Mouse (Mus musculus): ENCODE results near the gene Snx32. TPM values are rescaled to one million over a fixed set of nuclear protein-coding genes. Genes with fewer than 3 reads are reported as not detected.

The Snx32 gene
- polyA plus RNA-seq, 1 experiment = 1.3 TPM

- Histone ChIP-seq H3K36me3 (ENCODE audit: control insufficient read depth) (peaks cover 7% of the 10 kb centered on the region), H3K9me3 (ENCODE audit: control insufficient read depth, low read length) (no peaks in the 10 kb centered on the region), H3K4me1 (ENCODE audit: control insufficient read depth) (peaks cover 65% of the 10 kb centered on the region), H3K4me3 (replicated peaks) (peak overlapping the region; percentile 76), H3K27me3 (ENCODE audit: control insufficient read depth) (peaks cover 10% of the 10 kb centered on the region)
- no peak for TF ChIP-seq TAL1 (IDR thresholded peaks at IDR 0.05; ENCODE audit: low read length)
- no peak for TF ChIP-seq GATA1 (IDR thresholded peaks at IDR 0.05; ENCODE audit: low read length)
These were observed 53.2 kb downstream of the Snx32 start for GRCm38 (mm10) chr19:5456922-5457745.

GRCm38 (mm10) chr19:5456241-5456921 is 54.0 kb downstream of the Snx32 start:
- Histone ChIP-seq H3K4me3 (replicated peaks) (peak overlapping the region; percentile 76), H3K36me3 (ENCODE audit: control insufficient read depth) (peaks cover 7% of the 10 kb centered on the region), H3K27me3 (ENCODE audit: control insufficient read depth) (peaks cover 10% of the 10 kb centered on the region), H3K9me3 (ENCODE audit: control insufficient read depth, low read length) (no peaks in the 10 kb centered on the region), H3K4me1 (ENCODE audit: control insufficient read depth) (peaks cover 62% of the 10 kb centered on the region)
- TF ChIP-seq GATA1 (IDR thresholded peaks at IDR 0.05; ENCODE audit: low read length) (no peak), TAL1 (IDR thresholded peaks at IDR 0.05; ENCODE audit: low read length) (no peak)

GRCm38 (mm10) chr19:5455568-5455967 is 54.8 kb downstream of the Snx32 start:
- no peak overlapping the region for H3K4me3 ChIP-seq (replicated peaks)
- H3K36me3 ChIP-seq (ENCODE audit: control insufficient read depth) = peaks cover 7% of the 10 kb centered on the region
- H3K27me3 ChIP-seq (ENCODE audit: control insufficient read depth) = peaks cover 15% of the 10 kb centered on the region
- no peaks in the 10 kb centered on the region for H3K9me3 ChIP-seq (ENCODE audit: control insufficient read depth, low read length)
- peaks cover 54% of the 10 kb centered on the region for H3K4me1 ChIP-seq (ENCODE audit: control insufficient read depth)
- TF ChIP-seq TAL1 (IDR thresholded peaks at IDR 0.05; ENCODE audit: low read length) (no peak), GATA1 (IDR thresholded peaks at IDR 0.05; ENCODE audit: low read length) (no peak)

- H3K9me3 ChIP-seq (ENCODE audit: control insufficient read depth, low read length) = no peaks in the 10 kb centered on the region
- TF ChIP-seq GATA1 (IDR thresholded peaks at IDR 0.05; ENCODE audit: low read length) = no peak
- no peak for TF ChIP-seq TAL1 (IDR thresholded peaks at IDR 0.05; ENCODE audit: low read length)
- peaks cover 7% of the 10 kb centered on the region for H3K36me3 ChIP-seq (ENCODE audit: control insufficient read depth)
- peaks cover 20% of the 10 kb centered on the region for H3K27me3 ChIP-seq (ENCODE audit: control insufficient read depth)
- no peak overlapping the region for H3K4me3 ChIP-seq (replicated peaks)
- peaks cover 50% of the 10 kb centered on the region for H3K4me1 ChIP-seq (ENCODE audit: control insufficient read depth)
These were observed 55.3 kb downstream of the Snx32 start for GRCm38 (mm10) chr19:5455037-5455436.

GRCm38 (mm10) chr19:5451766-5452165 is 58.6 kb downstream of the Snx32 start:
- Histone ChIP-seq H3K36me3 (ENCODE audit: control insufficient read depth) (peaks cover 7% of the 10 kb centered on the region), H3K4me1 (ENCODE audit: control insufficient read depth) (peaks cover 42% of the 10 kb centered on the region), H3K27me3 (ENCODE audit: control insufficient read depth) (peaks cover 50% of the 10 kb centered on the region), H3K4me3 (replicated peaks) (no peak overlapping the region), H3K9me3 (ENCODE audit: control insufficient read depth, low read length) (peaks cover 9% of the 10 kb centered on the region)
- TF ChIP-seq TAL1 (IDR thresholded peaks at IDR 0.05; ENCODE audit: low read length) (no peak), GATA1 (IDR thresholded peaks at IDR 0.05; ENCODE audit: low read length) (no peak)

- no peak overlapping the region for H3K4me3 ChIP-seq (replicated peaks)
- no peak for TF ChIP-seq TAL1 (IDR thresholded peaks at IDR 0.05; ENCODE audit: low read length)
- no peak for TF ChIP-seq GATA1 (IDR thresholded peaks at IDR 0.05; ENCODE audit: low read length)
- peaks cover 9% of the 10 kb centered on the region for H3K9me3 ChIP-seq (ENCODE audit: control insufficient read depth, low read length)
- peaks cover 64% of the 10 kb centered on the region for H3K27me3 ChIP-seq (ENCODE audit: control insufficient read depth)
- H3K36me3 ChIP-seq (ENCODE audit: control insufficient read depth) = peaks cover 2% of the 10 kb centered on the region
- H3K4me1 ChIP-seq (ENCODE audit: control insufficient read depth) = peaks cover 23% of the 10 kb centered on the region
These were observed 60.7 kb downstream of the Snx32 start for GRCm38 (mm10) chr19:5449673-5450072.

GRCm38 (mm10) chr19:5448354-5449150 is 61.8 kb downstream of the Snx32 start:
- H3K27me3 ChIP-seq (ENCODE audit: control insufficient read depth) = peaks cover 72% of the 10 kb centered on the region
- H3K9me3 ChIP-seq (ENCODE audit: control insufficient read depth, low read length) = peaks cover 9% of the 10 kb centered on the region
- TF ChIP-seq GATA1 (IDR thresholded peaks at IDR 0.05; ENCODE audit: low read length) (no peak), TAL1 (IDR thresholded peaks at IDR 0.05; ENCODE audit: low read length) (no peak)
- no peaks in the 10 kb centered on the region for H3K36me3 ChIP-seq (ENCODE audit: control insufficient read depth)
- H3K4me3 ChIP-seq (replicated peaks) = peak overlapping the region; percentile 61
- peaks cover 22% of the 10 kb centered on the region for H3K4me1 ChIP-seq (ENCODE audit: control insufficient read depth)

GRCm38 (mm10) chr19:5447515-5448353 is 62.6 kb downstream of the Snx32 start, which contains the start of gene Fosl1:
Gene Fosl1 (plus strand): TSS chr19:5447547.
- no peaks in the 10 kb centered on the region for H3K36me3 ChIP-seq (ENCODE audit: control insufficient read depth)
- H3K9me3 ChIP-seq (ENCODE audit: control insufficient read depth, low read length) = peaks cover 9% of the 10 kb centered on the region
- peaks cover 22% of the 10 kb centered on the region for H3K4me1 ChIP-seq (ENCODE audit: control insufficient read depth)
- H3K27me3 ChIP-seq (ENCODE audit: control insufficient read depth) = peaks cover 72% of the 10 kb centered on the region
- TF ChIP-seq GATA1 (IDR thresholded peaks at IDR 0.05; ENCODE audit: low read length) (no peak), TAL1 (IDR thresholded peaks at IDR 0.05; ENCODE audit: low read length) (no peak)
- H3K4me3 ChIP-seq (replicated peaks) = peak within 1 kb of the TSS; percentile 61
